Mouse (Mus musculus) E14TG2a.4 (cell line): ENCODE data around the gene Plxnb2.

Experiments
- CTCF ChIP-seq: conservative IDR thresholded peaks from 2 replicates; pipeline ENCODE4 v1.5.1; 2014; ENCODE audit warnings: low read length
- NANOG ChIP-seq: IDR thresholded peaks from 2 replicates; pipeline ENCODE4 v1.6.1; 2014; ENCODE audit warnings: borderline replicate concordance, low read length, mixed read lengths
- POU5F1 ChIP-seq: IDR thresholded peaks from 2 replicates; pipeline ENCODE4 v1.6.1; 2014; ENCODE audit warnings: low read length, borderline replicate concordance

DNA sequence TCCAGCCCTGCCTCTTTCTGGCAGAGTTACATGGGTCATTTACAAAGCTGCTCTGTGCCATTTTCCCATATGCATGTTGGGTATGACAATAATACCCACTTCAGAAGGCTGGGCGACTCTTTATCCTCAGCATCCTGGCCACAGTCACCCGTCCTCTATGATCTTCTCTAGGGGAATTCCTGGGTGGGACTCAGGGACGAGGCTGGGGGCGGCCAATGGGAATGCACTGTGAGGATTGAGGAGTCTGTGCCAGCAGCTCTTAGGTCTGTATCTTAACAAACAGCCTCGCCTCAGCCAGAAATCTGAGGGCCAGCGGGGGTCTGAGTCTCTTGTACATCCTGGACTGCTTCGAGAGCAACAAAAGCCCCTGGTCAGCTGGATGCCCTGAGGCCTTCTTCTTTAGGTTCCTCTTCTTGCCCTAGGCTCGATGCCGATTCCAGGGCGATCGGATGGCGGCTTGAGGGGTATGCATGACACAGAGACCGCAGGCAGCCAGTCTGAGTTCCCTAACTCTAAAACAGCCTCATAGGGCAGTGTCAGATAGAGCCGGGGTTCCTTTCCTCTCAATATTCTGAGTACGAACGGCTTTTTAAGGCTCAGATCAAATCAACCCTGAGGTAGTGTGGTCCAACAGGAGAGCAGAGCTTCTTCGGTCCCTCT is 8.2 kb downstream of the Plxnb2 start:
- TF ChIP-seq CTCF (no peak), POU5F1 (no peak), NANOG (no peak)
